Mouse (Mus musculus) testis, adult 2 months (tissue): ENCODE measurements around the gene Tusc2.

ENCODE experiments used
- CTCF ChIP-seq: fragments of 200-500 bp; IDR thresholded peaks from 2 replicates; pipeline ENCODE4 v1.5.1; 2012; ENCODE audit warnings: low read depth, mild to moderate bottlenecking, inconsistent platforms, low read length, moderate library complexity; ENCODE audit not compliant: control insufficient read depth, insufficient read depth, insufficient replicate concordance
- POLR2A ChIP-seq: fragments of 200-500 bp; IDR thresholded peaks from 2 replicates; pipeline ENCODE4 v1.6.1; 2012; ENCODE audit warnings: low read depth, mild to moderate bottlenecking, inconsistent platforms, low read length, moderate library complexity; ENCODE audit not compliant: control insufficient read depth

GRCm38 (mm10) chr9:107586974-107587832, 24.1 kb downstream of the Tusc2 start, which contains the start of gene Ifrd2:
- TF ChIP-seq POLR2A (peak; percentile 44), CTCF (no peak)
